Mouse (Mus musculus) layer of hippocampus, postnatal 14 days (tissue): ENCODE measurements around the gene Ust. TPM values are rescaled to one million over a fixed set of nuclear protein-coding genes. Genes with fewer than 3 reads are reported as not detected.
"Not testable (repeated sequence)": the region's sequence is repeated elsewhere in the genome, so short reads cannot be mapped to it uniquely, and the experiment has no call there.

Experiments
- DNase-seq, 2 experiments: peaks; one replicate each; pipeline ENCODE4 v3.0.0; 2021 to 2022; ENCODE audit warnings: low spot score in 2 of 2, mixed read lengths in 1 of 2
- long read RNA-seq, 2 experiments: library from polyadenylated mRNA; stranded (forward); transcript quantifications; one replicate each; pipeline ENCODE4 v2.0.0; 2021
- total RNA-seq, 2 experiments: library from RNA; stranded (reverse); gene quantifications; 2 replicates each; pipeline ENCODE4 v1.2.3; 2021

The Ust gene
- 10 to 100 TPM; 69.9 to 72.9 TPM for total RNA-seq
- long read RNA-seq, experiment 1, full-length matches to known transcripts = 16 of 55 reads
- long read RNA-seq, experiment 1, partial matches to known transcripts = 1 of 55 reads
- long read RNA-seq, experiment 1, other reads (novel, unspliced or antisense) = 38 of 55 reads
- long read RNA-seq, experiment 2, full-length matches to known transcripts = 20 of 68 reads
- long read RNA-seq, experiment 2, partial matches to known transcripts = 0 of 68 reads
- long read RNA-seq, experiment 2, other reads (novel, unspliced or antisense) = 48 of 68 reads

GRCm38 (mm10) chr10:8518141-8519013 is at the start of gene Ust:
Ust (minus strand) TSS chr10:8518825.
- DNase-seq = peak; percentile 64 to 79

- no peak for DNase-seq
These were observed 42.7 kb upstream of the Ust start for GRCm38 (mm10) chr10:8561366-8561765.

GRCm38 (mm10) chr10:8559566-8559965 is 40.9 kb upstream of the Ust start:
- not testable (repeated sequence) for DNase-seq

- DNase-seq = not testable (repeated sequence)
These were observed 33.6 kb upstream of the Ust start for GRCm38 (mm10) chr10:8552239-8552638.

- DNase-seq = not testable (repeated sequence)
These were observed 33.0 kb upstream of the Ust start for GRCm38 (mm10) chr10:8551601-8552000.

- no peak for DNase-seq
These were observed 22.9 kb upstream of the Ust start for GRCm38 (mm10) chr10:8541514-8541913.

- no peak for DNase-seq
These were observed 16.8 kb upstream of the Ust start for GRCm38 (mm10) chr10:8535445-8535844.

- no peak for DNase-seq
These were observed 13.0 kb upstream of the Ust start for GRCm38 (mm10) chr10:8531651-8532050.

GRCm38 (mm10) chr10:8530505-8531051 is 12.0 kb upstream of the Ust start:
- no peak for DNase-seq

GRCm38 (mm10) chr10:8529173-8529572 is 10.5 kb upstream of the Ust start:
- DNase-seq = no peak

- no peak for DNase-seq
These were observed 6.7 kb upstream of the Ust start for GRCm38 (mm10) chr10:8525354-8525753.

GRCm38 (mm10) chr10:8521536-8521935 is 2.9 kb upstream of the Ust start:
- no peak for DNase-seq

GRCm38 (mm10) chr10:8520766-8521395 is 2.3 kb upstream of the Ust start:
- DNase-seq = no peak

- DNase-seq = no peak
These were observed 428 bp upstream of the Ust start for GRCm38 (mm10) chr10:8519014-8519491.

GRCm38 (mm10) chr10:8517591-8518140 is 959 bp downstream of the Ust start:
- DNase-seq = no peak

- no peak for DNase-seq
These were observed 1.6 kb downstream of the Ust start for GRCm38 (mm10) chr10:8516916-8517524.

- no peak for DNase-seq
These were observed 4.9 kb downstream of the Ust start for GRCm38 (mm10) chr10:8513690-8514089.

GRCm38 (mm10) chr10:8512222-8512621 is 6.4 kb downstream of the Ust start:
- DNase-seq = no peak

GRCm38 (mm10) chr10:8511760-8512159 is 6.9 kb downstream of the Ust start:
- DNase-seq = peak in 1 of 2 experiments; percentile 49

- DNase-seq = no peak
These were observed 12.4 kb downstream of the Ust start for GRCm38 (mm10) chr10:8506247-8506573.
